Mouse (Mus musculus) kidney, postnatal 25 days (tissue): ENCODE results near the gene Gm18336.
"Not testable (repeated sequence)": the region's sequence is repeated elsewhere in the genome, so short reads cannot be mapped to it uniquely, and the experiment has no call there.

Experiments
- DNase-seq, 2 experiments: peaks; one replicate each; pipeline ENCODE4 v3.0.0; 2021; ENCODE audit warnings: mixed read lengths in 2 of 2

Gm18336 gene

DNA sequence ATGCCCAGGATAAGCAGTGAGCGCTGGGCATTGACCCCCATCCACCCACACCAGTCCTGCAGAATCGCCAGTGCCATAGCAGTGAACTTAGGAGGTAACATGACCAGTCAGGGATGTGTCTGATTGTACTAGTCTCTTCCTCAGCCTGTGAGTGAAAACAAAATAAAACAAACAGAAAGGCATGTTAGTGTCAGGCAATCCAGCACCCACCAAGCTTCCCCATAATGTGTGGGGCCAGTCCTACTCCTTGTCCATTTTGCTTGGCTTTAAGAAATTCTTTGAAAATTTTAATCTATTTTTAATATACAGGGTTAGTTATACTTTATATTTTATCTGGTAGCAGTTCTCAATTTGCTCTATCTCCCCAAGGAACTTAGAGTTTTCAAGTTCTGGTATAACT, at the start of gene Gm18336:
Gm18336 (minus strand) TSS at position 101 of the 400 bp plus-strand sequence.
- DNase-seq, result not testable (repeated sequence)

DNA sequence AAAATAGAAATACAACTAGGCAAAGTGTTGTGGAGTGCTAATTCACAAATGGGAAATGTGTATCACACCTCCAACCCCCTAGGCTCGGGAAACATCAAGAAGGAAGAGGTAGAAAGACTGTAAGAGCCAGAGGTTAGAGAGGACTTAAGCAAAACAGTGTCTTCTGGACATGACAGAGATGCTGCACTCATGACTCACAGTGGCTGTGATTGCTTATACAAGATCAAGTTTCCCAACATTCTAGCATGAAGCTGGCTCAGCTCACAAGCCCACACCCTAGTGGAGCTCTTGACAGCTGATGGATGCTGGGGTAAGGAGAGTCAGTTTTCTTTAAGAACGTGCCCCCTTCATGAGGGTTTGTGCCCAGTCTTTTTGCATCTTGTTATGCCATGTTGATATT, 42.9 kb upstream of the Gm18336 start:
- no peak for DNase-seq

DNA sequence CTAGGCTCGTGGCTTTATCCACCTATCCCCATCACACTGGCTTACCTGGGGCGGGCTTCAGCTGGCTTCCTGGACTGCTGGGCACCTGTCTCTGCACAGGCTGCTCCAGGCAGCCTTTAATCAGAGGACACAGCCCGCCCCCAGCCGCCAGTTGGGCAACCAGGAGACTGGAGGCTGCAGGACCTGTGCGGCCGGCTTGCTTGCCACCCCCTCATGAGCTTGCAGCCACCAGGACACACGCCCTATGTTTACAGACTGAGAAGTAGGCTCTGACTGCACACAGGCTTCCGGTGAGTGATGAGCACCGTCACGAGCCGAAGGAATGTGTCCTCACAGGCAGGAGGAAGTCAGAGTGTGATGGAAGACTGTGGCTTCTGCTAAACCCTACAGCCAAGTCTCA, 36.7 kb upstream of the Gm18336 start, which contains the start of gene Trex2:
Trex2 (minus strand) TSS at position 93 of the 400 bp plus-strand sequence.
- DNase-seq, result no peak

DNA sequence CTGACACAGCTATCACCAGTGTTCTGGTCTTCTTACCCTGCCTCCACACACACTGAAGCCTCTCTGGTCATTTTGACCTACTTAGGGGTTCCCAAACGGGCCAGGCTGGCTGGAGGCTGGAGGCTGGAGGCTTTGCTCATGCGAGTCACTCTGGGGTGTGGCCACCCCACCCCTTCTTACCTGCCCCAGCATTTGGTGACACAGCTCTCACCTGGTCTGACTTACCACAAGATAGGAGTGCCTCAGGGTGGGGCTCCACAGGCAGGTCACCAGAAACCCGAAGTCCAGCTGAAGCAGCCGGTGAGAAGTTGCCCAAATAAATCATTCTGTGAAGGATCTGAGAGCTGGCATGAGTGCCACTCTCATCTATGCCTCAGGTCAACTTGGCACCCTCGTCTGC, 34.3 kb upstream of the Gm18336 start:
- DNase-seq, result no peak

DNA sequence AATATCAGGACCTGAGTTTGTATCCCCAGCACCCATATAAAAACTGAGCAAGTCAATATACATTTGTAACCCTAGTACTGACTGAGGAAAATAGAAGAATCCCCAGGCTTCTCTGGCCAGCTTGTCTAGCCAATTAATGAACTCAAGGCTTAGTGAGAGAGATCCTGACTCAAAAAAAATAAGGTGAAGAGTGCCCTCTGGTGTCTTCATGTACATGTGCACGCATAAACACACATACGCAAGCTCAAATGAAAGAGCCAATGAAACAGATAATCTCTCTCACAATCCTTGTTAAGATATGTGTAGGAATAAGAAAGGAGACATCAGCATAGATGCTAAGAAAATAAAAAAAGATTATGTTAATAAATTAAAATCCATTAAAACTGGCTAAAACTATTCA, 31.5 kb upstream of the Gm18336 start:
- peak in 1 of 2 experiments; percentile 1 for DNase-seq

DNA sequence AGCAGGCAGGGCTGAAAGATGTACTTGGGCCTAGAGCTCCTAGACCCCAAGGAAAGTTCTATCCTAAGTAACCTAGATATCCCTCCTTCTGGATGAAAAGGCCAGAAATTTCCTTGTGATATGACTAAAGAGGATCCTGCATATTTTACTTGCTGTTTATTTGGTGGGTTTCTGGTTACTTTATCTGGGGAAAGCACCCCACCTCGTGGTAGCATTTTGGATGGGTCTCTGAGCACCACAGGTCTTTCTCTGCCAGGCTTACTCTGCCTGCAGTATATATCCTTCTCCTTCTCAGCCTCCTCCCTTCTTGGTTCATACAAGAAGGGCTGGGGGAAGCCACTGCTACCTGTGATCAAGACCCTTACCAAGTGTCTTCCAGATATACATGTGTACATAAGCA, 14.2 kb upstream of the Gm18336 start:
- no peak for DNase-seq

DNA sequence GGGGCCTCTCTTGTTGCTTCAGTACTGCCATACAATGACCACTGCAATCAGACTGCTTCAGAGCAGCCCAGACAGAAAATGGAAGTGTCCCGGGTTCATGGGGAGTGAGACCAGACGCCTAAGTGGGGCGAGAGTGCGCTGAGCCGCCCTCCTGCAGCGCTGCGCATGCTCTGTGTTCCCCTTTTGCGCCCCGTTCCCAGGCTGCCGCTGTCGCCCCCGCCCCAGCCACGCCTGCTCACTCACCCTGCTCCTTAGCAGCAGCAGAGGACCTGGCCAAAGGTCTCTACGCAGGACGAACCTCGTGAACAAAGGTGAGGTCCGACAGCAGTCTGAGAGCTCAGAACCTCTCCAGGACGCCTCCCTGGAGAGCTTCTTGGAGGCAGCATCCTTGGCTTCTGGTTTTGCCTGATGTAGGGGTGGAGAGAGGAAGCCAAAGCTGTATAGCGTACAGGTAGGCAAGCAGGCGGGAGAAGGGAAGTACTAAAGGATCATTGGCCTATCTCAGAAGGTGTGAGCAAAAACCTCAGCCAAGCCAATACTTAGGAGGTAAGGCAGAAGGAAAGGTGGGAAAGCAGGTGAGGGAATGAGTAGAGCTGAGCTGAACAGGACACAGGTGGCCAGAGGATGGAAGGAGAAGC, 12.5 kb upstream of the Gm18336 start, which contains the start of gene Zfp92:
Zfp92 (plus strand) TSS at position 217 of the 638 bp plus-strand sequence.
- peak in 1 of 2 experiments; percentile 4 for DNase-seq

DNA sequence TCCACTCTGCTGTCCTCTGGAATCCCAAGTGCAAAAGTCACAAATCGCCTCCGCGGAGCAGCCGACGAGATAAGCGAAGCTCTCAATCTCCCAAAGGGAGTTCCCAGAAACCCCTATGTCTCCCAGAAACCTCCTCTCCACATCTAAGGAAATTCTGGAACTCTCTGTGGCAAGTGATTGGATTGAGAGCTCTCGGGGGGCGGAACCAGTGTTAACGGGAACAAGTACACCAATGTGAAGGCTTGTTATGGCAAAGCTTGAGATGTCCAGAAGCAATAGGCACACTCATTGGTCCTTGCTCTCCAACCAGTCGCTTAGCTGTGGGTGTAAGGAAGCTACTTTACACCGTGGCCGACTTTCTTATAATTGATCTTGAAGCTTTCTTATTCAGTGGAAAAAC, 3.1 kb upstream of the Gm18336 start:
- DNase-seq, result no peak

DNA sequence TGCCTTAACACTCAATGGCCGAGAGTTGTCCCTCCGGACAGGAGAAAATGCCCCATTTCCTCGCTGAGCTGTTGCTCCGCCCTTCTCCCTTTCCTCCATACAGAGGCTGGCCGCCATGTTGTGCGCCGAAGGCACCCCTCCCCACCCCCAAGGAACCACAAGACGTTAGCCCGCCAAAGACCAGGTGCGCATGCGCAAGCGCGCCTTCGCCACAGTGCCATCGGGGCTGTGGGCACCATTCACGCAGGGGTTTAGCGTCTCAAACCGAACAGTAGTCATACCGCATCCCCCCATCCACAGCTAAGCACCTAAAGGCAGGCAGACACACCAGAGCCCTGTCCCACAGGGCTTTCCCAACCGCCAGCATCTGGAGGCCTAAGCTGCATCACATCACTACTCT, 2.4 kb upstream of the Gm18336 start:
- no peak for DNase-seq

DNA sequence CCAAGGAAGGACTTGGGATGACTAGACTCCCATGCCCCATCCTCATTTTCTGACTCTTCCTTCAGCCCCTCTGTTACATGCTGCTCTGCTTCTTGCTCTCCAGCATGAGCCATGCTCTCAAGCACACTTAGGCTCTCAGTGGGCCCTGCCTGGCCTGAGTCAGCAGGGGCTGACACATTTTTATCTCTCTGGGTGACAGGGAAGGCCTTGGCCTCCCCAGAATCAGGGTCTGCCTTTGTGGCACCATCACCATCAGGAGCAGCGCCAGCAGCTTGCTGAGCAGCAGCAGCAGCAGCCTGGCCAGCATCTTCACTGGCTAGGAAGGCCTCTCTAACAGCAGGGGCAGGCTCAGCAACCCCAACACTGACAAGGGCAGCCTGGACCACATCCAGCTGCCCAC, 2.1 kb downstream of the Gm18336 start:
- no peak for DNase-seq

DNA sequence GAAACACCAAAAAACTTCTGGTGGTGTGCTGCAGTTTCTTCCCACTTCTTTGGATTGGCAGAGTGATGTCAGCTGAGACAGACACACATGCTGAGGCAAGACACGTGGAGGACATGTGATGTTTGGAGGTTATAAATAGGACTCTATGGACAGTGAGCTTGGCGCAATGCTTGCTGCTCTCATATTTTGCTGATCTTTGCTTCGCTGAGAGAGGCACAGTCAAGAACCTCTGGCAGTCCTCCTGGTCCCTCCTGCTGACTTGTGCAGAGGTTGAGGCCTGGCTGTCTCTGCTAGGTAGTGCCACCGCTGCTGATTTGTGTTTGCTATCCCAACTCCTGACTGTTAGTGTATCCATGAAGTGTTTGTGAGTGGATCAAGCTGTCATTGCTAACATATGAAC, 7.1 kb downstream of the Gm18336 start:
- no peak for DNase-seq

DNA sequence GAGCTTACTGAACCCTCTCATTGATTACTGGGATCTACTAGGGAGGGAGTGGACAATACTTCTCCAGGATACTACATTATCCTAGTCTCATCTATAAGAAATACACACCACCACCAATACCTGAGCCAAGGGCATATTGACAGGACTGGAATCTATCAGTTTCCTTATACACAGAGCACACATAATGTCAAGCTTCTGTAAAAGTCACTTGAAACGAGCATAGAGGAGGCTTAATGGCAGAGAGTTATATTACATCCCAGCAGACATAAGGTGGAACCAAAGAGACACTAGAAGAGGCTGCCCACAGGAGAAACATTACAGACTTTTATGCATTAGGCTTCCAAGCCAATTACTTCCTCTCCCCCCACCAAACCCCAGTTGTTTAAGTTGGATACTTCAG, 13.6 kb downstream of the Gm18336 start:
- no peak for DNase-seq

DNA sequence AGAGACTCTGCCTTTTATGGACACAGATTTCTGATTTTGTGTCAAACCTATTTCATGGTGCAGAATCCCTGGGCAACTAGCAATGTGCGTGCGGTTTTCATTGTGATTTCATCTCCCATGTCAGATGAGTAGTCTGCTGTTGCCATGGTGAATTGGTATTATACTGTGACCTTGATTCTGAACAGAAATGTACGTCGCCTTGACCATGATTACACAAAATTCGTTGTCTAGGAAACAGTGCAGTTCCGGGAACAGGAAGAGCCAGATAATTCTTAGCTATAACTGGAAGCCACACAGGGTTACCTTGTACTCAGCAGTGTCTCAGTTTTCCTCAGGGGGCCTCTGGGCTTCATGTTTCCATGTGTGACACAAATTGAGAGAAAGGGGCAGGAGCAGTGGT, 14.1 kb downstream of the Gm18336 start:
- DNase-seq, result no peak

DNA sequence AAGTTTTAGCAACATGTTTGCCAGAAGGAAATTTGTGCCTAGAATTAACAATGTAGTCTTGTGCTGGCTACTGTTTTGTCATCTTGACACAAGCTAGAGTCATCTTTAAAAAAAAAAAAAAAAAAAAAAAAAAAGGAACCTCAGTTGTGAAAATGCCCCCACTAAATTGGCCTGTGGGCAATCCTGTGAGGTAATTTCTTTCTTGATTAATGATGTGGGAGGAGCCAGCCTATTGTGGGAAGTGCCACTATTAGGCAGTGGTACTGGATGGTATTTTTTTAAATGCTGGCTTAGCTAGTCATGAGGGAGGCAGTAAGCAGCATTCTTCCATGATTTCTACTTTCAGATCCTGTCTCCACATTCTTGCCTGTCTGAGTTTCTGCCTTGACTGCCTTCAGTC, 35.2 kb downstream of the Gm18336 start:
- DNase-seq, result no peak

DNA sequence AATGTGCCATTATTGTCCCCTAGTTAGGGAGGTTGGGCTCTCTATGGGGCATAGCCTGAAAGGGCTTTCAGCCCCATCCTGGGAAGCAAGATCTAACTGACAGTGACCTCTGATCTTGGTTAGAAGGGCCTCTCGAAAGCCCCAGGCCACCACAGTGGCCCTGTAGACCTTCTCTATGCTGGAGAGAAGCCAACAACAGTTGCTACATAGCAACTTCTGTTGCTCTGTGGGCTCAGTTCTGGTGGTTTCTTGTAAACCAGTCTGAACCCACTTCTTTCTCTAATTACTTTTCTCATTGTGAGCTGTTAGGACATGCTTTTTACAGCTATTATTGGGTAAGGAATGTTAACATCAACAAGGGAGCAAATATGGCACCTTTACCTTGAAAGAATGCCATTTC, 41.8 kb downstream of the Gm18336 start:
- DNase-seq, result no peak

DNA sequence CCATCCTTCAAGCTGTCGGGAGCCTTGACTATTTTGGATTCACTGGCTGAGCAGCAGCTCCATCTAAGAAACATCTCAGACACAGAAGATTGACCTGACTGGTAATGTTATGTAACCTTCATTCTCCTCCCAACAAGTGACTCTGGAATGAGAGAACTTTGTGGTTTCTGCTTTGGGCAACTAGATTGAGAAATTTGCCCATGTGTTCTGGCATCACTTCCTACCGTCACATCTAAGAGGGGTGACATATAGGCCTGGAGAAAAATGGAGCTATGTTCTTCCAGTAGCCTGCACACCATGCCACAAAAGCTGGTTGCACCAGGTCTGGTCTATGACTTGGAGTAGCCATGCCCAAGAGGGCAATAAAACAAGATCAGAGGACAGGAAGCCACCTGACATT, 42.4 kb downstream of the Gm18336 start:
- no peak for DNase-seq
